Mouse (Mus musculus): ENCODE data around the gene Foxn3. TPM values are rescaled to one million over a fixed set of nuclear protein-coding genes. Genes with fewer than 3 reads are reported as not detected.

Foxn3 gene
- polyA plus RNA-seq, 3 experiments from 2014 or later, result 65.0 to 119 (median 97.5) TPM

DNA sequence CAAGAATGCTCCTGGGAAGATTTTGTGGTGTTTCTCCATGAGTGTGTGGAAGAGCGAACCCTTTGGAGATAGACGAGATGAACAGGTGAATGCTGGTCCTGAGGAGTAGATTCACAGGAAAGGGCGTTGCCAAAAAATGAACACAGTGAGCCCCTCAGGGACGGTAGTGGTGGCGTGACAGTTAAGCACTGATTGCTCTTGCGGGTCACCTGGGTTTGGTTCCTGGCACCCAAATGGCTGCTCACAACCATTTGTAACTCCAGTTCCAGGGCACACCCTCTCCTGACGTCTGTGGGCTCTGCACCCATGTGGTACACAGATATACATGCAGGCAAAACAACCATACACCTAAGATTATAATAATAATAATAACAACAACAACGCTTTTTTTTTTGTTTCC, 277.7 kb downstream of the Foxn3 start:
- ATAC-seq, result no peak

DNA sequence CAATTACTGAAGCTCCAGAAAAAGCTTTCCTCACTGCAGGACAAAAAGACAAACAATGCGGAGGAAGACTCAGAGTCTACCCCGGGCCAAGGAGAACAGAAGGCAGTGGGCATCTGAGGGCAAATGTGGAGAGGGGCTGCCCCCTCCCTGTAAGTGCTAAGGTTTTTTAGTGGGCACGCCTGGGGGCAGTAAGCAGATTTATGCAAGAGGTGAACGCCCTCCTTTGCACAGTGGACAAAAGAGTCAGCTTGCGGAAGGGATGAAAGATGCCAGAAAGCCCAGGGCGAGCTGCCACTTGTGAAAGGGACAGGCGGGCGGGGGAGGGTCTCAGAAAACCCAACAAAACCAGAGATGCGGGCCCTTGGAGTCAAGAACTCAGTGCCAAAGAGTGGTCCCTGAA, 278.2 kb downstream of the Foxn3 start:
- no peak for ATAC-seq

DNA sequence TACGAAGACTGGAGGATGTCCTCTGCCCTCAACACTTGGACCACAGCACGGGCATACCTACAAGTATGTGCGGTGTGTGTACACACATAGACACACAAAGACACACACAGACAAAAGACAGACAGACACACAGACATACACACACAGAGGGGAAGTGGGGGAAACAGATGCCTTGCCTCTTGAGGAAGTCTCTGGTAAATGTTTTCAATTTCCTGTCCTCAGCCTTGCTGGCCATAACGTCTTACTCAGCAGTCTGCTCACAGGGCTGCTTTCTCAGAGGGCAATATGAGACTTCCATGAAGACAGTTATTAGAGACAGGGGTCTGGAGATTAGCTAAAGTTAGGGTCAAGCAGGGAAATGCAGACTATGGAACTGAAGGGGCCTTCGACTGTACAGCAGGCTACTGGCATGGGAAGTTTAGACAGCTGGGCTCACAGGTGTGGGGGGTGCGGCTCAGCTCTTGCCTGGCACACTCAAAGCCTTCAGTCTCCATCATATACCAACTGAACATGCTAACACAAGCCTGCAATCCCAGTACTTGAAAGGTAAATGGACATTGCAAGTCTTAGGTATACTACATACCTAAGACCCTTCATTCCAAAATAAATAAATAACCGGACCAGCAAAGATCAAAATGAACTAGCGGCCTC, 278.8 kb downstream of the Foxn3 start:
- ATAC-seq, result no peak

DNA sequence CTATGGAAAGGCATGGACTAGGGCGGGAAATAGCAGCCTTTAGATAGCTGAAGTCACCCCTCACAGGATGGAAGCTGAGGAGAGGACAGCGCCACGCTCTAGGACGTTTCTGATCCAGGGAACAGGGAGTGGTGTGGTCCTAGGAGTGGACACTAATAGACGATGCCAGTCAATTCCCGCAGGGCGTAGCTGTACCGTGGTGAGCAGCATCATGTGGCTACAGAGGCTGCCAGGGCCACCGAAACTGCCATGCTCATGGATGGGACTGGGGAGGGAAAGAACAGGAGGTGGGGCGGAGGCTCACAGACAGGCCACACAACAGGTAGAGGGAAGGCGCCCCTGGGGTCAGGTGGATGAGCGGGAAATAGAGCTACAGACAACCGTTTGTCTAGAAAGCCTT, 282.6 kb downstream of the Foxn3 start:
- ATAC-seq, result no peak

DNA sequence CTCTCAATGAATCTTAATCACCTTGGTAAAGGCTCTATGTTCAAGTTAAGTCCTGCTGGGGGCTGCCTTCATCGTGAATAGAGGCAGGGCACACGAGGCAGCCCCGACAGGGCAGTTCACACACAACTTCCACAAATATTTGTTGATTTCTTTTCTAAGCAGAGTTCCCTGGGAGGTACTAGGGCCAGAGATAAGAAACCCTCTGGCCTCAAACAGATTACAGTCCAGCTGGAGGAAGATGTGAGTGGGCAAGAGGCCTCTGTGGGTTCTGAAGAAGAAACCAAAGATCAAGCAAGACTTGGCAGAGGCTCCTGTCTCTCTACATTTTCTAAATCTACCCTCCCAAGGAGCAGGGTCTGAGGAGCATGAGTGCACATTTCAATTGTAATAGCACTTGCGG, 283.1 kb downstream of the Foxn3 start:
- ATAC-seq, result no peak

DNA sequence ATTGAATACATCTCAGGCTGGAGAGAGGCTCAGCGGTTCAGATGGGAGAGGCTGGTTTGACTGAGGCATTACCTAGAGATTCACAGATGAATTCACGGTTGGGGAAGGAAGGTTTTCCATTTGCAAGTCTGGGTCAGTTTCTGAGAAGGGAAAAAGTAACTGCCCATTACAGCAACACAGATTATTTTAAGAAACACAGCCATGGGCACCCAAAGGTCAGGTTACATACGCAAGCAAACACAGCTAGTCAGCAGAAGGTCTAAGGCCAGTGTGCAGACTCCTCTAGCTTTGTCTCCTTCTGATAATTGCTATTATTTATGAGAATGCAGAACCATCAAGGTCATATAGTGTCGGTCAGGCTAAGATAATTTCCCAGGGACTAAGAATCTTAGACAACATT, 284.0 kb downstream of the Foxn3 start:
- no peak for ATAC-seq

DNA sequence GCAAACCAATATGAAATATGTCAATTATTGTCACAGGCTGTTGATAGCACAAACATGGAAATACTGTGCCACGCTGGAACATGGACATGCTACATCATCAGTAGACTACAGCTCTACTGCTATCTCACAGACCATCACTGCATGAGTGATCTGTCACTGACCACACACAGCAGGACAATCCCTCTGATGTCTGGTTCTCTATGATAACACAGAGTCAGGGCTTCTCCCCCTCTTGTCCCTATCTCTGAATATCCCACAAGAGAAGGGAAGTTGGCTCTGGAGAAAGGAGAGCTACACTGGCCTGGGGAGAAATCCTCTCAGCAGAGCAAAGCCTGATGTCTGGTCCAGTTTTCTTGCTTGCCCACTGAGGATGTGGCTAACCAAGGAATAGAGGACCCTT, 288.8 kb downstream of the Foxn3 start:
- no peak for ATAC-seq

DNA sequence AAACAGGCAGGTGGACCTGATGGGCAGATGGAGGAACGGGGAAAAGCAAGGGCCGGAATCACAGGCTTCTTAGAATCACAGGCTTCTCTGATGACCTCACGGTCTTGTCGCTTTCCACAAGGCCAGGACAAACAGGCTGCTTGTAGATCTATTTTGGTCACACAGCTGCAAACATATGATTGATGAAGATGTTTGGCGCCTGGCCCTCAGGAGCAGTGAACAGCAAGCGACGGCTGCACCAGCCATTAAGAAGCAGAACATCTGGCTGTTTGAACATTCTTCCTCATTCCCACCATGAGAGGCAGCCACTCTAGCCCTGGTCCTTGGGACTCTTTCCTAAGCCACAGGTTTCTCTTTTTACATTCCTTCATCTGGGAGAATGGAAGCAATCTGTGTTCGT, 294.0 kb downstream of the Foxn3 start:
- no peak for ATAC-seq

DNA sequence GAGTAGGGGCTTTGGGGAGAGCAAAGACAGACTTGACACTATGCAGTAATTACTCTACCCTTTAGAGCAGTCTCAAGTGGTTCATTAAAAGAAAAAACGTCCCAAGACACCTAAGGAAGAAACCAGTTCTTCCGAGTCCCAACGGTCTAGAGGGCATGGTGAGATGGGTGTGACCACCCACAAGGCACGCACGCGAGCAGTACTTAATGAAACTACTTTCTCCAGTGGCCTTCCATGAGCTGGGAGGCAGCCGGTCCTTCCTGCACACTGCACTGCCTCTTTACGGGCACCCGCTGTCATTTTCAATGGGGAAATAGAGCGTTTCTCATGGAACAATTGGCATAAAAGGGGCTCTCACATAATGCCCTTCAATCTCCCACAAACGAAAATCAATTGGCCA, 294.4 kb downstream of the Foxn3 start:
- no peak for ATAC-seq

DNA sequence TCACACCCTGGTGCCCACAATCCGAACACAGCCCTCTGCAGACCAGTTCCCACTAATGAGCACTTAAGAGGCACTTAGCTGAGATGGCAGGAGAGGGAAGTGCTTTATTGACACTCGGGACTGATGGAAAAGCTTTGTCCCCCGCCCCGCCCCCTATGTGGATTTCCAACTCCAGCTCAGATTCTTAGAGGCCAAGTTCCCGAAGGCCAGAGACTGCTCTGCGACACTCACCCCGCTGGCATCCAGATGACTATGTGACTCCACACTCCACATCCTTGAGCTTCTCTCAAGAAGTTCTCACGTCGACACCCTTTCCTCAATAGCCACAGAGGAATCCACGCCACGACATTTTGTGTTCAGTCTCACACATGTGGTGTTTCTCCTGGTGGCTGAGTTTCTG, 295.6 kb downstream of the Foxn3 start:
- no peak for ATAC-seq

DNA sequence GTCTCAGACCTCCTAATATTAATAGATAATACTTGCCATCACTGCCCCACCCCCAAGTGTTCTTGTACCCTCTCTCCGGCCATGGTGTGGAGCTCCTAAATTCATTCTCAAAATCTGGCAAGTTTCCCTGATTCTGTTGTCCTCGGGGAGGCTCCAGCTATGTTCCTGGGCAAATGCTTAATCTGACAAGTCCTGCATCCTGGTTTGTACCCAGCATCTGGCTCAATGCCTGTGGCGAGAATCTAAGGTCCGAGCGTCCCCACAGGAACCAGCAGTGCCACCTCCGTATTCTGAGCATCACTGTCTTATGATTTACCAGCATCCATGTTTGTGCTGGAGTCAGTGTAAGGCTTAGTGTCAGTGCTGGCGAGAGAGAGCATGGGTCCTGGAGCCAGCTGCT, 296.9 kb downstream of the Foxn3 start:
- ATAC-seq, result no peak

DNA sequence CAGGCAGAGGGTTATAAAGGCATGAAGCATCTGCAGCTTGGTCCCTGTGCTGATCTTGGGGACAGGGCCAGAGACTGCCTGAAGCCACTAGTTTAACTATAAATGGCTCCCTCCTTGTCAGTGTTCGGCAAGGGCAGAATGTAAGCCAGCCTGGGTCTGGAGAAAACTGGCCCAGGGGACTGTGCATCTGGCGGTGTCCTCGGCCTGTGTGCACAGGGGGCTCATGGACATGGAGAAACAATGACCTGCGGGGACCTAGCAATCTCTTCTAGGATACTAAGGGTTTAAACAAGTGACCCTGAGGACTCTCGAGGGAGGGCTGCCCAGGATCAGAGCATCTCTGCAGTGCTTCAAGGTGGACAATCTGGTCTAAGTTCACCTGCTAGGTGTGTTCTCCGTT, 297.6 kb downstream of the Foxn3 start:
- ATAC-seq, result no peak

DNA sequence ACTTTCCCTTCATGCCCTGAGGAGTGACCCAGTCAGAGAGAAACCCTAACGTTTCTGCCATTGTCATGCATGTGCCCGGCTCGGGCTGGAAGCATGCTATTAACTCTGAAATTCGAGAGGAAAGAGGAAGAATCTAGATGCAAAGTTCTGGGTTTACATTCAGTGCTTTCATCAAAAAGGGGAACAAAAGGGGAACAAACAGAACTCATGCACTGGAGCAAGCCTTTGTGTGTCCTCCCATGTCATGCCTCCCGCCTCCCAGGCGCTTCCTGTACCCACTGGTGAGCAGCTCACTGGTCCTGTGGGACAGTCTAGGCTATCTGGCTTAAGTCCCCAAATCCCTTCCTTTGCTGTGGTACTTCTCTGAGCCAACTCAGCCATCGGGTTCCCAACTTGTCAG, 299.0 kb downstream of the Foxn3 start:
- ATAC-seq, result no peak

DNA sequence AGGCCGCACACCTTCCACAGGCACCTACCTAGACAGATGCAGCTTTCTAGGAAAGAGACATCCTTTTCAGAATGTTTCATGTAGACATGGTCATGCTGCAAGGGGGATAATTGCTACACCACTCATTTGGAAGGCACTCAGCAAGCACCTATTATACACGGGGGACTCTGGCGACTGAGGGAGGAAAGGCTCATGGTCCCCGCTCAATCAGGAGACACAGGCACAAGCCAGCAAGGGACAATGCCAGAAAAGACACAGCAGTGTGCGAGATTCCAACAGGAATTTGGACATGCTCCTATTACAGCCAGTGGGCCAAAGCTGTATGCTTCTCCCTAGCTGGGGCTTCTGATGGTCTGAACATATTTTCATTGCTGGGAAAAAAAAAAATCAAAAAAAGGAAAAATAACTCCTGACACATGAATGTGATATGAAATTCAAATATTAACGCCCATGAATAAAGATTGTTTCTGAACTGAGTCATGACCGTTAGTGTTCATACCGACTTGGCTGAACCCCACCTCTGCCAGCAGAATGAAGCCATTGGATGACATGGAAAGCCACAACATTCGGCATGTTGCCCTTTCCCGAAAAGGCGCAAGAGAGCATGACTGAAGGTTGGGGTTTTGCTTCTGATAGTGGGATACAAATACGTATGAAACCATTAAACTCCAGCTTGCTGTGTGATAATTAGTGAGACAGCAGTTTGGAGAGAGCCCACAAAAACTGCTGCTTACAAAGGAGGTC, 299.6 kb downstream of the Foxn3 start:
- no peak for ATAC-seq

DNA sequence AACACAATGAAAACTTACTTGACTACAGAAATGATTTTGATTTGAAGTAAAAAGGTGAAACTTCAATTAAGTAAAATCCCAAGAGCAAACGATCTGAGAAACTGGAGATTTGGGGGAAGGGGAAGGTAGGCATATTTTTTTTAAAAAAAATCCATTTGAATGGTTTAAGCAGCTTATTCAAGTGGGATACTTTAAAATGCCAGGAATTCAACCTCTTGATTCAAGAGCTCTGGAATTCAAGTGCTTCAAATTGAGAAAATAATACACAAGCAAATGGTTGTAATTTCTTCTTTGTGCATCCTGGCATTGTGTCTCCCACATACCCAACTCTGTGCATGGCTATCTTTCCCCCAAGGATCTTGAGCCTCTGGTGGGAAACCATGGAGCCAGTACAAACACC, 300.5 kb downstream of the Foxn3 start:
- ATAC-seq, result no peak

DNA sequence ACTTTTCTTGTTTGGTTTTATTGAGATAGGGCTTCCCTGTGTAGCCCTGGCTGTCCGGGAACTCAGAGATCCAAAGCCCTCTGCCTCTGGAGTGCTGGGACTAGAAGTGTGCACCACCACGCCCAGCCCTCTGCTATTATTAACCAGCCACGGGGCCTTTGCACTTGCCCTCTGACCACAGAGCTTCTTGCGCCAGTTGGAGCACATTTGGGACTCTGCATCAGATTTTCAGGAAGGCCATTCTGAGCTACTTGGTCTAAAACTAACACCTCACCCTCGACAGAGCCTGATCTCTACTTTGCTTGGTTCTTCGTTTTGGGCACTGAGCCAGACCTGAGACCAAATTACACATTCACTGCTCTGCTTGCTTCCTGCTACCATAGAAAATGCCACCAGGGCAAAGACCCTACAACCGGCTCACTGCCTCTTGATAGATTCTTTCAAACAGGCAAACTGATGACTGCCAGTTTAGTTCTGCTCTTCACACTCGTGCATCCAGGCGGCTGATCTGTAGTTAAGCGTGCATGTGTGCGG, 301.2 kb downstream of the Foxn3 start:
- ATAC-seq, result no peak

DNA sequence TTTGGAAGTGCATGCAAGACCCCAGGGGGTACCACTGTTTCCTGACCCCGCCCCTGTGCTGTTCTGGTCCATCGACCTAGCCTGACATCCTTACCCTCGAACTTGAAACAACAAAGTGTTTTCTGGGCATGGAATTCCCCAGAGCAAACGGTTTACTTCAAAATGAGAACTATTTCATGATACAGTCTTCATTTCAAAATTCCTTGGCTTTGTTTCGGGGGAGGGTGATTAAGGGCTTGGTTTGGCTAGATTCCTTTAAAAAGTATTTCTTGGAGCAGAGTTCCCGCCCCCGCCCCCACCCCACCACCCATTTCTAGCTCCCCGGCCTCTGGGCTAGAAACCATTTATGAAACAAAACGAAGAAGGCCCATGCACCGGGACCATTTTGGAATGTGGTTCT, 303.2 kb downstream of the Foxn3 start:
- no peak for ATAC-seq

DNA sequence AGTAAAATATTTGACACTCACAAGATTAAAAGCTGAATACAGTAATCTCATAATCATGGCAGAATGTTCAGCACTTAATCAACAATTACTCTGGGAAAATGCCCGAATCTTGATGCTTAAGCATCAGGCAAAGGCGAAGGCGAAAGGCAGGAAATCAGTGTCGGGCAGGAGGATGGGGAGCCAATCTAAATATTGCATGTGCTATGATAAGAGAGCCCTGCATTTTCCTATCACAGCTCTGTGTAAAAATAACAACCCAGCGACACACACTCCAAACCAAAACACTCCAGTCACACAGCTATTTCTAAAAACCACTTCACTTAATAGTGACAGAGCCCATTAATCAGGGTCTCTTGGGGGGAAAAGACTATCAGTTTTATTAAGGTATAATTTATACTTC, 305.8 kb downstream of the Foxn3 start:
- no peak for ATAC-seq

DNA sequence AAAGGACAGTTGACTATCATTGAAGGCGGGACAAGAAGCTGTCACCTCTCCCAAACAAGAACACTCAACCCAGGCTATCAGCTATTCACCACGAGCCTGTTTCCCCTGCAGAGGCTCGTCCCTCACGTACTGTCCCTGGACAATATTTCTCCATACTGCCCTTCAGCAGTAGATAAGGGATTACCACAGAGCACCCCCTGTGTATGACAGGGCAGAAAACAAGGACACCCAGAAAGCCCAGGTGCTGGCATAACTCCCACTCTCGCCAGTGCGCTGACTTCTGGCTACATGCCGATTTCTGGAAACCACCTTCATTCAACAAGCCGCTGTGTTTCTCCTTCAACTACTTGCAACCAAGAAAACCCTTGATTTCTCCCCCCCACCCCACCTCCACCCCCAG, 306.4 kb downstream of the Foxn3 start:
- no peak for ATAC-seq

DNA sequence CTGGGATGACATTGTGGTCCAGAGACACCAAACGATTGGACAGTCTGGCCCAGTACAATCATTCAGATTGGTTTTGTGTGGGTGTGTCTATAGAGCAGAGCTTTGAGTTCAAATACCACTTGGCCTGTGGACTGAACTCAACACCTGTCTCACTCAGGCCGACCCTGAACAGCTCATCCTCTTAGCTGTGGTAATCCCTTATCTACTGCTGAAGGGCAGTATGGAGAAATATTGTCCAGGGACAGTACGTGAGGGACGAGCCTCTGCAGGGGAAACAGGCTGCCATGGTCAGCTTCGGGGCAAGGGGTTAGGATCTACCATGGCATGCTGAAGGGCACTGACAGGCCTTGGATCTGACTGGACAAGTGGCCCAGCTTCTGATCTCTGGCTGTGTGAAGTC, 306.9 kb downstream of the Foxn3 start:
- ATAC-seq, result no peak

DNA sequence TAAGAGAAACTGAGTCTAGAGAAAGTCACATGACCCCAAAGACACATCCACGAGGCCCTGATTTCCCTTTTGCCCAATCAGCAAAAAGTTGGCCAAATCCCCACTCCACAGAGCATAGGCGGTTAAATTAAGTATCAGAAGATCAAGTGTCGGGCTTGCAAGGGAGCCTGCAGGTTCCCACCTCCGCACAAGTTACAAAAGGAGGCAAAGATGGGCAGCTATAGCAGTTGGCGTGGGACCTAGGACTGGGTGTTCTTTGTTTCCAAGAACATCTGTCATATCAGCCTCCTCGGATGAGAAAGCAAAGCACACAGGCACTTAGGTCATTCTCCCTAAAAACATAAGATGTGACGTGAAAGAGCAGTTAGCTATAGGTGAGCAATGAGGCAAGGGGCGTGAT, 308.9 kb downstream of the Foxn3 start:
- ATAC-seq, result no peak

DNA sequence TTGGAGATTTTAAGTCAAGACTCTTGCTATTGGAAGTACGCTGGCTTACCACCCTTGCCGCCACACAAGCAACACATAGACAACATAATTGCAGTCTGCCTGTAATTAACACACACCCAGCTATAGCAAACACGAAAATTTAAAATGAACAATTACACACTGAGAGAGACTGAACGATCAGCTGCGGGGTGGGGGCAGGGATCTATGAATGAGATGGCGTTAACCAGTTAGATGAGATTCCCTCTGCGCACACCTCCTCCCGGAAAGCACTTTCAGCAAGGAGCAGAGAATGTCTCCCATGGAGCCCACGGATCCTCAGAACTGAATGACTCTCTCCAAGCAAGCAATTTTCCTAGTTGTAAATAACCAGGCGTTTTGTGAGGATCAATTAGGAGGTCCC, 309.8 kb downstream of the Foxn3 start:
- no peak for ATAC-seq

DNA sequence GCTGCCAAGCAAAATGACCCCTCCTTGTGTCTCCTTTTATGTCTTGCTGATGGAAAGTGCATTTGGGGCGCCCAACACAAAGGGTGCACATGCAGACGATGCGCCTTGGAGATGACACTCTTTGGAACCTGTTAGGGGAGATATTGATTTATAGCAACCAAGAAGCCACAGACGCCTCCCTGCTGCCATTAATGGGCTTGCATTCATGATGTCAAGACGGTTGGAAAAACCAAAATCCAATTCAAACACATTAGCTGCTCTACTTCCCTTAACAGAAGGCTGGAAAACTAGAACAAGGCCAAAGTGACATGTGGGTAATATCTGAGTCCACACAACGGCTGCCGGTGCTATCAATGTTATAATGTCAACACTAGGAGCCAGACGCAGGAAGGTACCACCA, 314.8 kb downstream of the Foxn3 start:
- ATAC-seq, result no peak

DNA sequence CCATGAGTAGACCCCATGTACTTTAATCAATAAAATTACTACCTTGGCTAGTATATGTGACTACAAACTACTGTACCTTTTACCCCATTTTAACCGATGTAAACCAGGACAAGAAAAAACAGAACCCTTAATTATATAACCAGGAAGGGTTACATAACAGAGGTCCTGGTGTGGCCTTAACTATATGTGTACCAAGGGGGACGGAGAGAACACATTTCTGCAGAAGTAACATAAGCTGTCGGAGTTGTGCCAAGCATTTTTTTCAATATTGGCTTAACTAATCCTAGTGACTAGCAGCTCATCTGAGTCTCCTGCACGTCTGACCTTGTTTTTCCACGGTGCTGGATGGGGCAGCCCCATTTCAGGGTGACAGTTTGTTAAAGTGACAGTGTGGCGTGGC, 315.4 kb downstream of the Foxn3 start:
- ATAC-seq, result no peak

Data from inflammation-experienced regulatory T-cells, adult 6 months (primary cell).